Mouse (Mus musculus) stomach, embryonic 15.5 days (tissue): Measurements from ENCODE around the gene Efcab2. TPM values are rescaled to one million over a fixed set of nuclear protein-coding genes. Genes with fewer than 3 reads are reported as not detected.

Experiments
- ATAC-seq: fragments of 200-750 bp; cut with Nextera tagmentation; 2 replicates; pipeline ENCODE4 v1.8.0; 2017; ENCODE audit warnings: low read depth, moderate number of reproducible peaks, moderate TSS enrichment; ENCODE audit not compliant: insufficient read depth, low FRiP score
- H3K27ac ChIP-seq: fragments of 300-500 bp; sonication (generic); 2 replicates; pipeline ENCODE4 v1.5.1; 2015; ENCODE audit warnings: mild to moderate bottlenecking, inconsistent platforms
- H3K27me3 ChIP-seq: fragments of 300-500 bp; sonication (generic); replicated peaks from 2 replicates; pipeline ENCODE4 v1.6.1; 2015; ENCODE audit warnings: inconsistent platforms
- H3K36me3 ChIP-seq: fragments of 300-500 bp; sonication (generic); 2 replicates; pipeline ENCODE4 v1.6.1; 2015; ENCODE audit warnings: inconsistent platforms
- H3K4me1 ChIP-seq: fragments of 300-500 bp; sonication (generic); 2 replicates; pipeline ENCODE4 v1.6.1; 2015; ENCODE audit warnings: inconsistent platforms
- H3K4me2 ChIP-seq: fragments of 300-500 bp; sonication (generic); 2 replicates; pipeline ENCODE4 v1.6.1; 2015; ENCODE audit warnings: mild to moderate bottlenecking, inconsistent platforms
- H3K4me3 ChIP-seq: fragments of 300-500 bp; sonication (generic); replicated peaks from 2 replicates; pipeline ENCODE4 v1.5.1; 2015; ENCODE audit warnings: inconsistent platforms
- H3K9ac ChIP-seq: fragments of 300-500 bp; sonication (generic); 2 replicates; pipeline ENCODE4 v1.6.1; 2015; ENCODE audit warnings: inconsistent platforms
- H3K9me3 ChIP-seq: fragments of 300-500 bp; sonication (generic); 2 replicates; pipeline ENCODE4 v1.6.1; 2016; ENCODE audit warnings: inconsistent platforms
- WGBS: fragments of 180-500 bp; shearing (Covaris S2); methylation state at CpG from one replicate; pipeline ENCODE4 v1.1.7; 2015; 5-methylcytosine and 5-hydroxymethylcytosine counted together
- polyA plus RNA-seq: library from polyadenylated mRNA; unstranded; fragments of >200 nt; fragmentation: Nextera tagmentation; extraction: Ambion mirVana; gene quantifications from 2 replicates; pipeline ENCODE4 v1.2.1, GENCODE M21; 2015

Efcab2 gene
- polyA plus RNA-seq: 6.3 and 6.9 TPM in 2 replicates

GRCm38 (mm10) chr1:178405951-178406711 lies at the start of gene Efcab2:
Gene Efcab2 (plus strand): TSS chr1:178406085.
- peak within 1 kb of the TSS; percentile 78 for H3K4me3 ChIP-seq
- peak within 1 kb of the TSS; percentile 60 for H3K4me2 ChIP-seq
- under 1% methylated on average over 66 of the region's 70 CpGs for WGBS
- peak; percentile 97 for ATAC-seq
- H3K36me3 ChIP-seq: no peaks in the 10 kb centered on the region
- no peaks in the 10 kb centered on the region for H3K27me3 ChIP-seq
- H3K27ac ChIP-seq: peak within 1 kb of the TSS; percentile 100
- H3K9me3 ChIP-seq: no peaks in the 10 kb centered on the region
- peak within 1 kb of the TSS; percentile 96 for H3K9ac ChIP-seq
- H3K4me1 ChIP-seq: no peaks in the 10 kb centered on the region

GRCm38 (mm10) chr1:178357776-178358710 lies 47.8 kb upstream of the Efcab2 start:
- no peak overlapping the region for H3K9ac ChIP-seq
- no peaks in the 10 kb centered on the region for H3K36me3 ChIP-seq
- no peak for ATAC-seq
- 66% methylated on average over 12 of the region's 12 CpGs for WGBS
- no peak overlapping the region for H3K4me3 ChIP-seq
- no peaks in the 10 kb centered on the region for H3K4me1 ChIP-seq
- no peaks in the 10 kb centered on the region for H3K9me3 ChIP-seq
- H3K27ac ChIP-seq: no peak overlapping the region
- no peaks in the 10 kb centered on the region for H3K27me3 ChIP-seq
- no peak overlapping the region for H3K4me2 ChIP-seq

DNA sequence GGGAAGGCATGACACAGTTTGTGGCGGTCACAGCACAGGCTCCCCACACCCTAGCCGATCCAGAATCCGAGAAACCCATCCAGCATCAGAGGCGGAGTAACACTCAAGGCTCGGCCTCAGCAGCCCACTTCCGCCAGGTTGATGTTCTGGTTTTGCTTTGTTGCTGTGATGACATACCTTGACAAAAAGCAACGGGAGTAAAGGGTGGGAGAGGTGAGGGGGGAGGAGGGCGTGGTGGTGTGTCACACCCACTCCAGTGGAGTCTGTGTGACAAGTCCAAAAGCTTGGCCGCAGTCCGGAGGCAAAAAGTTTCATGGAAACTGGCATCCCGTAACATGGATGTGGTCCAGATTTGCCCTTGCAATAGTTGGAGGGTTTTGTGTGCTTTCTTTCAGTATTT lies 45.6 kb upstream of the Efcab2 start:
- no peaks in the 10 kb centered on the region for H3K27me3 ChIP-seq
- no peaks in the 10 kb centered on the region for H3K36me3 ChIP-seq
- no peaks in the 10 kb centered on the region for H3K4me1 ChIP-seq
- H3K9ac ChIP-seq: no peak overlapping the region
- H3K27ac ChIP-seq: no peak overlapping the region
- no peak overlapping the region for H3K4me2 ChIP-seq
- no peak overlapping the region for H3K4me3 ChIP-seq
- no peak for ATAC-seq
- no peaks in the 10 kb centered on the region for H3K9me3 ChIP-seq
- 77% methylated on average over 11 of the region's 11 CpGs for WGBS

GRCm38 (mm10) chr1:178360702-178361101 lies 45.2 kb upstream of the Efcab2 start:
- no peak overlapping the region for H3K27ac ChIP-seq
- no peaks in the 10 kb centered on the region for H3K4me1 ChIP-seq
- H3K36me3 ChIP-seq: no peaks in the 10 kb centered on the region
- no peaks in the 10 kb centered on the region for H3K27me3 ChIP-seq
- H3K4me2 ChIP-seq: no peak overlapping the region
- WGBS: 82% methylated on average over 2 of the region's 2 CpGs
- ATAC-seq: no peak
- H3K9me3 ChIP-seq: no peaks in the 10 kb centered on the region
- no peak overlapping the region for H3K4me3 ChIP-seq
- H3K9ac ChIP-seq: no peak overlapping the region

DNA sequence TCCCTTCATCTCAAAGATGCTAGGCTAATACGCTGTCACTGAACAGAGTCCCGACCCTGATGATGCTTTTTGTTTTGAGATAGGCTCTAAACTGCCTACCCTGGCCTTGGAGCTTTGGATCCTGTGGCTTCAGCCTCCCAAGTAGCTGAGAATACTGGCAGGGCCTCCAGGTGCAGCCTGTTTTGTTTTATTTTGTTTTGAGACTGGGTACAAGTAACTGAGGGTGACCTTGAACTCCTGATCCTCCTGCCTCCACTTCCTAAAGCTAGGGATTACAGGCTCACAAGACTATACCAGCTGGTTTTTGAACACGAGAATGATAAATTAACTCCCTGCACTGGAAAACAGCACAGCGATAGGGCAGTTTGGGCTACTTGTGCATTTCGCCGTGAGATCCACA lies 40.7 kb upstream of the Efcab2 start:
- no peak for ATAC-seq
- 0 out of 2 replicates have a peak, but pooled peaks cover 4% of the 10 kb centered on the region for H3K4me1 ChIP-seq
- WGBS: 64% methylated on average over 6 of the region's 6 CpGs

DNA sequence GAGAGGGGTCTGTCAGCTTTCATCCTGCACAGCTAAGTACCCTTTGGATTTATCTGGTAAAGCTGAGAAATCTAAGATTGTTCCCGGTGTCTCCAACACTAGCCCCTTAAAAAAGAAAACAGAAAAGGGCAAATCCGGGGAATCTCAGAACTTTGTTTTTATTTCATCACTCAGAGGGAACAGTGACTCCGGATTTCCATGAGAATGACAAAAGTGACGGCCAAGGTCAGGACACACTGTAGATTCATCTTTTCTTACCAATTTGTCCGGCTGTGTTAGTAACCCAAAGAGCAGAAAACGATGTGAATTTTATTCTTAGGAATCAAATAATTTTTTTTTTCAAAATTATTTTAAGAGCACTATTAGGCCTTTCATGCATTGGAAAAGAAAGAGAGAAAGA lies 37.8 kb upstream of the Efcab2 start:
- Histone ChIP-seq H3K4me2 (peak overlapping the region; percentile 66; the same call in 1 of the 2 replicates), H3K27ac (no peak overlapping the region; the same call in 1 of the 2 replicates), H3K27me3 (no peaks in the 10 kb centered on the region), H3K9ac (no peak overlapping the region), H3K4me1 (0 out of 2 replicates have a peak, but pooled peaks cover 4% of the 10 kb centered on the region), H3K36me3 (no peaks in the 10 kb centered on the region), H3K9me3 (no peaks in the 10 kb centered on the region), H3K4me3 (no peak overlapping the region)
- no peak for ATAC-seq
- WGBS: 69% methylated on average over 6 of the region's 6 CpGs

More for the DNA sequence above, 40.7 kb upstream of the Efcab2 start:
- Histone ChIP-seq H3K27ac (no peak overlapping the region), H3K36me3 (no peaks in the 10 kb centered on the region), H3K4me3 (no peak overlapping the region), H3K9me3 (no peaks in the 10 kb centered on the region), H3K27me3 (no peaks in the 10 kb centered on the region), H3K9ac (no peak overlapping the region), H3K4me2 (no peak overlapping the region)

DNA sequence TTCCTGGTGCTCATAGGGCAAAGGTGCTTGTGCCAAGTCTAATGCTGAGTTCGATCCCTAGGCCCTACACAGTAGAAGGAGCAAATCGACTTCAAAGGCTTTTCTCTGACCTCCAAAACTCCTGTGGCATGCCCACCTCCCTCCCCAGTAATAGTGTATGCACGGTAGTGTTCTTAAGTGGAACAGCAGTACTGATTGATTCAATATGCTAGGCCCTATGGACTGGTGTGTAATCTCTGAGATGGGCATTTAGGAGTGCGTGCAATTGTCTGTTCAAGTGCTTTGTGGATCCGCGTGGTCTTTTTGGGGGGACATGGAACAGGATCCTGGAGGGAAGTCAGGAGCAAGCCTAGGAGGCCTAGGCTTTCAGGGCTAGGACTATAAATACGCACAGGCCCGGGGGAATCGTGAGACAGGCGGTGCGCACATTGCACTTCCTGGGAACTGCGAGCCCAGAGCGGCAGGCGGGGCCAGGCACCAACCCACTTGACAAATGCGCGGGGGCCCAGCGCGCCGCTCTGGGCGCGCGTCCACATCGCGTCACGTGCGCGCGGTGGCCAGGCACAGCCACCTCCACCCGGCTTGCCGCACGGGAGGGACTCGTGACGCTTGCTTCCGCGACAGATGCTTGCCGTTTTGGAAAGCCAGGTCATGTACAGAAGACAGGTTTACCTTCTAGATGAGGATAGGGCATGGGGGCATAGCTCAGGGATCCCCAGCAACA lies 37.2 kb upstream of the Efcab2 start:
- peak overlapping the region; percentile 66 for H3K4me2 ChIP-seq
- 3% methylated on average over 36 of the region's 36 CpGs for WGBS
- H3K4me1 ChIP-seq: 0 out of 2 replicates have a peak, but pooled peaks cover 4% of the 10 kb centered on the region
- no peaks in the 10 kb centered on the region for H3K27me3 ChIP-seq
- H3K4me3 ChIP-seq: peak overlapping the region; percentile 44
- H3K36me3 ChIP-seq: no peaks in the 10 kb centered on the region
- peak; percentile 97 for ATAC-seq
- peak overlapping the region; percentile 65 for H3K27ac ChIP-seq
- peak overlapping the region; percentile 23; the same call in 1 of the 2 replicates for H3K9ac ChIP-seq
- H3K9me3 ChIP-seq: no peaks in the 10 kb centered on the region

DNA sequence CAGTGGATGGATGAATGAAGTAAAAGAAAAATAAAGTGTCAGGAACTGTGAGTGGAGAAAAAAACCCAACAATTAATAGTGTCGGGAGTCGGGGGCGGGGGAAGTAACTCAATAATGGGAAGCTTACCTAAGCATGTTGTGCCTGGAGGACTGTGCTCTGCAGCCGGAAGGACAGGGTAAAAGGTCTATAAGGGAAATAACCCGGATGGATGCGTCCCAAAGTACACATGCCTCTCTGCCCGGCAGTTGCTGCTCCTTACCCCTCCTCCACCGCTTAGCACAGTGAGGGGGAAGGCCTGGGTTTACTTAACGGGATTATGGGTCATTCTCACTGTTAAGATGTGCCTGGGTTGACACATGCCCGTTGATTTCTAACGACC lies 36.6 kb upstream of the Efcab2 start:
- WGBS: under 1% methylated on average over 11 of the region's 11 CpGs
- no peaks in the 10 kb centered on the region for H3K27me3 ChIP-seq
- peak overlapping the region; percentile 66 for H3K4me2 ChIP-seq
- no peaks in the 10 kb centered on the region for H3K9me3 ChIP-seq
- peak overlapping the region; percentile 44 for H3K4me3 ChIP-seq
- peak; percentile 78 for ATAC-seq
- H3K4me1 ChIP-seq: 0 out of 2 replicates have a peak, but pooled peaks cover 4% of the 10 kb centered on the region
- H3K27ac ChIP-seq: peak overlapping the region; percentile 65
- H3K36me3 ChIP-seq: no peaks in the 10 kb centered on the region
- peak overlapping the region; percentile 23; the same call in 1 of the 2 replicates for H3K9ac ChIP-seq

DNA sequence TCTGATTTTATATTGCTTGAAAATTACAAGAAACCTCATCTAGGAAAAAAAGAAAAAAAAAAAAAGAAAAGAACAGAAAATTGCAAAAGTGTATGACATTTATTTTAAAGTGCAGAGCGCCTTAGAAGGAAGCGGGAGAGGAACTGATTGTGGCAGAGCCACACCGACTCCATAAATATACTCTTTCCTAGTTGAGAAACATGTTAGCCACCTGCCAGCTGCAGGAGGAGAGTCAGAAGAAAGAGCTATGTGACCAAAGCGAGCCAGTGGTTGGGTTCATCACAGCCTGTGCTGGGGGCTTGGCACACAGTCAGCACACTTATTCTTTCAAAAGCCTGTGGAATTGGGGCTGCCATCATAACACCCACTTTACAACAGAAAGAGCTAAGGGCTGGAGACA lies 33.2 kb upstream of the Efcab2 start:
- no peak overlapping the region for H3K27ac ChIP-seq
- no peaks in the 10 kb centered on the region for H3K36me3 ChIP-seq
- 0 out of 2 replicates have a peak, but pooled peaks cover 4% of the 10 kb centered on the region for H3K4me1 ChIP-seq
- H3K9me3 ChIP-seq: no peaks in the 10 kb centered on the region
- H3K27me3 ChIP-seq: no peaks in the 10 kb centered on the region
- H3K4me3 ChIP-seq: no peak overlapping the region
- 80% methylated on average over 4 of the region's 4 CpGs for WGBS
- ATAC-seq: no peak
- no peak overlapping the region for H3K4me2 ChIP-seq
- H3K9ac ChIP-seq: no peak overlapping the region

- H3K27me3 ChIP-seq: no peaks in the 10 kb centered on the region
- no peak overlapping the region for H3K4me3 ChIP-seq
- no peak overlapping the region for H3K9ac ChIP-seq
- H3K9me3 ChIP-seq: no peaks in the 10 kb centered on the region
- no peaks in the 10 kb centered on the region for H3K36me3 ChIP-seq
- H3K4me1 ChIP-seq: no peaks in the 10 kb centered on the region
- no peak overlapping the region for H3K4me2 ChIP-seq
- no peak for ATAC-seq
- H3K27ac ChIP-seq: no peak overlapping the region
Observed at GRCm38 (mm10) chr1:178375381-178375780, 30.5 kb upstream of the Efcab2 start.

DNA sequence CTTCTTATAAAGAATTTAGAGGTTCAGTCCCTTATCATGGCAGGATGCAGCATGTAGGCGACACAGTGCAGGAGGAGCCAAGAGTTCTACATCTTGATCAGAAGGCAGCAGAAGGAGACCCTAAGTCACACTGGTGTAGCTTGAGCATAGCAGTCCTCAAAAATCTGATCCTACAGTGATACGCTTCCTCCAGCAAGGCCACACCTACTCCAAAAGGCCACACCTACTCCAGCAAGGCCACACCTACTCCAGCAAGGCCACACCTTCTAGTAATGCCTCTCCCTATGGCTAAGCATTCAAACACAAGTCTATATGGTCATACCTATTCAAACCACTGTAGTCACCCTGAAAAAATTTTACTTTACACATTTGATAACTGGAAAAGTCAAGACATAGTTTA lies 29.8 kb upstream of the Efcab2 start:
- no peaks in the 10 kb centered on the region for H3K27me3 ChIP-seq
- H3K36me3 ChIP-seq: no peaks in the 10 kb centered on the region
- no peak overlapping the region for H3K4me2 ChIP-seq
- H3K27ac ChIP-seq: no peak overlapping the region
- no peak for ATAC-seq
- no peak overlapping the region for H3K4me3 ChIP-seq
- WGBS: 81% methylated on average over 2 of the region's 2 CpGs
- H3K9me3 ChIP-seq: no peaks in the 10 kb centered on the region
- H3K4me1 ChIP-seq: no peaks in the 10 kb centered on the region
- no peak overlapping the region for H3K9ac ChIP-seq
